Mouse (Mus musculus) E14TG2a.4 (cell line): ENCODE measurements around the gene Sf3a2.

Experiments
- CTCF ChIP-seq: conservative IDR thresholded peaks from 2 replicates; pipeline ENCODE4 v1.5.1; 2014; ENCODE audit warnings: low read length
- POU5F1 ChIP-seq: IDR thresholded peaks from 2 replicates; pipeline ENCODE4 v1.6.1; 2014; ENCODE audit warnings: low read length, borderline replicate concordance

GRCm38 (mm10) chr10:80777123-80777522, 20.9 kb upstream of the Sf3a2 start:
- TF ChIP-seq CTCF (no peak), POU5F1 (no peak)
